Mouse (Mus musculus): ENCODE measurements around the gene Ythdf2. TPM values are rescaled to one million over a fixed set of nuclear protein-coding genes. Genes with fewer than 3 reads are reported as not detected.

Ythdf2 gene
- polyA plus RNA-seq, 1 experiment from 2014 or later = 87.7 TPM

GRCm38 (mm10) chr4:132178630-132179059, 33.5 kb downstream of the Ythdf2 start:
- Histone ChIP-seq H3K9ac (ENCODE audit: low read depth, low read length) (no peak overlapping the region), H3K4me2 (ENCODE audit: low read length) (no peak overlapping the region), H3K4me3 (replicated peaks; ENCODE audit: low read depth, low read length) (no peak overlapping the region), H3K27ac (no peak overlapping the region), H3K4me1 (replicated peaks; ENCODE audit: insufficient read depth, low read length) (no peaks in the 10 kb centered on the region), H3K36me3 (ENCODE audit: insufficient read depth, low read length) (0 out of 2 replicates have a peak, but pooled peaks cover 4% of the 10 kb centered on the region), H3K27me3 (ENCODE audit: insufficient read depth, low read length) (no peaks in the 10 kb centered on the region), H3K9me3 (replicated peaks; ENCODE audit: low read length) (no peaks in the 10 kb centered on the region)
- ATAC-seq (replicated peaks; ENCODE audit: low FRiP score, low read depth) (peak; percentile 80), DNase-seq (ENCODE audit: low spot score) (peak; percentile 83)
- WGBS = 6% methylated on average over 10 of the region's 10 CpGs
- peak; percentile 98 for TF ChIP-seq CTCF (IDR thresholded peaks at IDR 0.05; ENCODE audit: low read depth)

- no peak for TF ChIP-seq CTCF (IDR thresholded peaks at IDR 0.05; ENCODE audit: low read depth)
- Histone ChIP-seq H3K36me3 (ENCODE audit: insufficient read depth, low read length) (no peaks in the 10 kb centered on the region), H3K27me3 (ENCODE audit: insufficient read depth, low read length) (no peaks in the 10 kb centered on the region), H3K9me3 (replicated peaks; ENCODE audit: low read length) (no peaks in the 10 kb centered on the region), H3K27ac (no peak overlapping the region), H3K4me2 (ENCODE audit: low read length) (no peak overlapping the region), H3K4me3 (replicated peaks; ENCODE audit: low read depth, low read length) (no peak overlapping the region), H3K9ac (ENCODE audit: low read depth, low read length) (no peak overlapping the region), H3K4me1 (replicated peaks; ENCODE audit: insufficient read depth, low read length) (no peaks in the 10 kb centered on the region)
- ATAC-seq (replicated peaks; ENCODE audit: low FRiP score, low read depth) (no peak), DNase-seq (ENCODE audit: low spot score) (no peak)
- 40% methylated on average over 10 of the region's 10 CpGs for WGBS
Measured at GRCm38 (mm10) chr4:132176474-132176873, 35.6 kb downstream of the Ythdf2 start.

GRCm38 (mm10) chr4:132170891-132171290, 41.2 kb downstream of the Ythdf2 start:
- Histone ChIP-seq H3K27ac (no peak overlapping the region), H3K9me3 (replicated peaks; ENCODE audit: low read length) (no peaks in the 10 kb centered on the region)
- WGBS = 20% methylated on average over 7 of the region's 7 CpGs

GRCm38 (mm10) chr4:132169761-132170160, 42.3 kb downstream of the Ythdf2 start:
- Histone ChIP-seq H3K27me3 (ENCODE audit: insufficient read depth, low read length) (no peaks in the 10 kb centered on the region), H3K4me1 (replicated peaks; ENCODE audit: insufficient read depth, low read length) (no peaks in the 10 kb centered on the region), H3K36me3 (ENCODE audit: insufficient read depth, low read length) (no peaks in the 10 kb centered on the region), H3K9ac (ENCODE audit: low read depth, low read length) (no peak overlapping the region), H3K4me2 (ENCODE audit: low read length) (no peak overlapping the region), H3K27ac (no peak overlapping the region), H3K4me3 (replicated peaks; ENCODE audit: low read depth, low read length) (no peak overlapping the region), H3K9me3 (replicated peaks; ENCODE audit: low read length) (no peaks in the 10 kb centered on the region)
- TF ChIP-seq CTCF (IDR thresholded peaks at IDR 0.05; ENCODE audit: low read depth) = no peak
- DNase-seq (ENCODE audit: low spot score) (no peak), ATAC-seq (replicated peaks; ENCODE audit: low FRiP score, low read depth) (no peak)
- WGBS = 65% methylated on average over 5 of the region's 5 CpGs

More at GRCm38 (mm10) chr4:132170891-132171290, 41.2 kb downstream of the Ythdf2 start:
- Histone ChIP-seq H3K36me3 (ENCODE audit: insufficient read depth, low read length) (no peaks in the 10 kb centered on the region), H3K4me2 (ENCODE audit: low read length) (no peak overlapping the region), H3K4me1 (replicated peaks; ENCODE audit: insufficient read depth, low read length) (no peaks in the 10 kb centered on the region), H3K9ac (ENCODE audit: low read depth, low read length) (no peak overlapping the region), H3K27me3 (ENCODE audit: insufficient read depth, low read length) (no peaks in the 10 kb centered on the region), H3K4me3 (replicated peaks; ENCODE audit: low read depth, low read length) (no peak overlapping the region)
- no peak for TF ChIP-seq CTCF (IDR thresholded peaks at IDR 0.05; ENCODE audit: low read depth)
- ATAC-seq (replicated peaks; ENCODE audit: low FRiP score, low read depth) (no peak), DNase-seq (ENCODE audit: low spot score) (no peak)

GRCm38 (mm10) chr4:132169271-132169670, 42.8 kb downstream of the Ythdf2 start:
- Histone ChIP-seq H3K27me3 (ENCODE audit: insufficient read depth, low read length) (no peaks in the 10 kb centered on the region), H3K27ac (no peak overlapping the region), H3K9me3 (replicated peaks; ENCODE audit: low read length) (no peaks in the 10 kb centered on the region), H3K36me3 (ENCODE audit: insufficient read depth, low read length) (no peaks in the 10 kb centered on the region), H3K4me2 (ENCODE audit: low read length) (no peak overlapping the region), H3K4me1 (replicated peaks; ENCODE audit: insufficient read depth, low read length) (no peaks in the 10 kb centered on the region), H3K4me3 (replicated peaks; ENCODE audit: low read depth, low read length) (no peak overlapping the region), H3K9ac (ENCODE audit: low read depth, low read length) (no peak overlapping the region)
- no peak for TF ChIP-seq CTCF (IDR thresholded peaks at IDR 0.05; ENCODE audit: low read depth)
- WGBS = 52% methylated on average over 3 of the region's 3 CpGs
- no peak for DNase-seq (ENCODE audit: low spot score)
- no peak for ATAC-seq (replicated peaks; ENCODE audit: low FRiP score, low read depth)

- ATAC-seq (replicated peaks; ENCODE audit: low FRiP score, low read depth) = no peak
- H3K27me3 ChIP-seq (ENCODE audit: insufficient read depth, low read length) = no peaks in the 10 kb centered on the region
- no peaks in the 10 kb centered on the region for H3K36me3 ChIP-seq (ENCODE audit: insufficient read depth, low read length)
- H3K9me3 ChIP-seq (replicated peaks; ENCODE audit: low read length) = no peaks in the 10 kb centered on the region
- H3K4me1 ChIP-seq (replicated peaks; ENCODE audit: insufficient read depth, low read length) = no peaks in the 10 kb centered on the region
- TF ChIP-seq CTCF (IDR thresholded peaks at IDR 0.05; ENCODE audit: low read depth) = no peak
- no peak overlapping the region for H3K4me3 ChIP-seq (replicated peaks; ENCODE audit: low read depth, low read length)
- no peak for DNase-seq (ENCODE audit: low spot score)
- 82% methylated on average over 3 of the region's 3 CpGs for WGBS
- H3K9ac ChIP-seq (ENCODE audit: low read depth, low read length) = no peak overlapping the region
- no peak overlapping the region for H3K27ac ChIP-seq
- no peak overlapping the region for H3K4me2 ChIP-seq (ENCODE audit: low read length)
Measured at GRCm38 (mm10) chr4:132167436-132167835, 44.7 kb downstream of the Ythdf2 start.
